Mouse (Mus musculus): ENCODE measurements around the gene Nat9. TPM values are rescaled to one million over a fixed set of nuclear protein-coding genes. Genes with fewer than 3 reads are reported as not detected.
A peak's percentile ranks its signal among the peaks of the same experiment; 100 is the strongest.

Gene Nat9
- polyA plus RNA-seq, 1 experiment from 2014 or later: 28.0 TPM

DNA sequence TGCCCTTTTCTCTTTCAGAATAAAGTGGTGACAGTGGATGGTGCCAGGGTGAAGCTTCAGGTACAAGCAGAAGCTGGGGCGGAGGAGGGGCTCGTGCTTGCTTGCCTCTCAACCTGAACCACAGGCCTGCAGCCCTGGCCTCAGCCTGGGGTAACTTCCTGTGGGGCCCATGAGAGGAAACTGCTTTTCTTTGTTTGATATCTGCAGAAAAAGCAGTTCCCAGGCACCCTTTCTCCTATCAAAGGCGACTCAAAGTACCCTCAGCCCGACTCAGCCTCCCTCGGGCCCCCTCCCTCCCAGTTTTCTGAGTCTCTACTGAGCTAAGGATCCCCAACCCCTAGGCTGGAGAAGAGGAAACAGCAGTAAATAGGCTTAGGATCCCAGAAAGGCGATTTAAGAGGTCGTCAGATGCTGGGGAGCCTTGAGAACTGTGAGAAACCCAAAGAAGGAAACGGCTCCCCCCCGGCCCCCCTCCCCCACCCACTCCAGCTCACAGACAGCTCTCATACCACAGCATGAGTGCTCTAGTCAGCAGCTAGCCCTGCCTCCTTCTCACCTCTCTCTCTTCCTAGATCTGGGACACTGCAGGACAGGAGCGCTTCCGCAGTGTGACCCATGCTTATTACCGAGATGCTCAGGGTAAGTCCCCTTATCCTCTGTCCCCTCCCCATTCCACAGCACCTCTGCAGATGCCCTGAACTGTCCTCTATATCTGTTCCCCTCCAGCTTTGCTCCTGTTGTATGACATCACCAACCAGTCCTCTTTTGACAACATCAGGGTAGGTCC is 29.5 kb downstream of the Nat9 start:
- no peak for TF ChIP-seq CTCF (IDR thresholded peaks at IDR 0.05)

GRCm38 (mm10) chr11:115155053-115155634 is 32.5 kb downstream of the Nat9 start:
- ChIA-PET POLR2A (interaction anchor here (1.4 kb wide), 1 partner anchor 74 kb away, joined by 3 read pairs; no protein-coding TSS in a partner anchor), CTCF (interaction anchor here (1.1 to 3.4 kb wide), 3 partner anchors 27 to 73 kb away, joined by 3 to 29 read pairs (median 3); no protein-coding TSS in a partner anchor)
- ATAC-seq: no peak
- DNase-seq (ENCODE audit: low read depth, low spot score): no peak
- no peak for TF ChIP-seq CTCF (IDR thresholded peaks at IDR 0.05)
- in situ Hi-C loops (cut with MboI; ENCODE audit: low pct_unique_long_range_greater_than_20kb): loop anchor here (5.0 kb wide), 1 partner anchor 73 kb away; no protein-coding TSS in a partner anchor
- H3K27me3 ChIP-seq: peaks cover 18% of the 10 kb centered on the region

More for the DNA sequence above, 29.5 kb downstream of the Nat9 start:
- DNase-seq (ENCODE audit: low read depth, low spot score) (no peak), ATAC-seq (no peak)
- CTCF ChIA-PET: interaction anchor here (0.9 kb wide), 1 partner anchor 24 kb away, joined by 3 read pairs; no protein-coding TSS in a partner anchor
- in situ Hi-C loops (cut with MboI; ENCODE audit: low pct_unique_long_range_greater_than_20kb): loop anchor here (5.0 kb wide), 1 partner anchor 76 kb away; no protein-coding TSS in a partner anchor
- POLR2A ChIA-PET: no interaction called here
- peaks cover 18% of the 10 kb centered on the region for H3K27me3 ChIP-seq

- in situ Hi-C loops (cut with MboI; ENCODE audit: low pct_unique_long_range_greater_than_20kb): no loop called here
- DNase-seq (ENCODE audit: low read depth, low spot score) (no peak), ATAC-seq (peak; percentile 46)
- H3K27me3 ChIP-seq: peaks cover 18% of the 10 kb centered on the region
- TF ChIP-seq CTCF (IDR thresholded peaks at IDR 0.05): peak; percentile 94
- POLR2A ChIA-PET: interaction anchor here (1.4 kb wide), 1 partner anchor 72 kb away, joined by 3 read pairs; no protein-coding TSS in a partner anchor
- CTCF ChIA-PET: interaction anchor here (0.8 to 3.4 kb wide), 7 partner anchors 9 to 77 kb away, joined by 3 to 29 read pairs (median 3); partner anchors contain the start of gene Rab37
Observed at GRCm38 (mm10) chr11:115153699-115154292, 33.9 kb downstream of the Nat9 start.

DNA sequence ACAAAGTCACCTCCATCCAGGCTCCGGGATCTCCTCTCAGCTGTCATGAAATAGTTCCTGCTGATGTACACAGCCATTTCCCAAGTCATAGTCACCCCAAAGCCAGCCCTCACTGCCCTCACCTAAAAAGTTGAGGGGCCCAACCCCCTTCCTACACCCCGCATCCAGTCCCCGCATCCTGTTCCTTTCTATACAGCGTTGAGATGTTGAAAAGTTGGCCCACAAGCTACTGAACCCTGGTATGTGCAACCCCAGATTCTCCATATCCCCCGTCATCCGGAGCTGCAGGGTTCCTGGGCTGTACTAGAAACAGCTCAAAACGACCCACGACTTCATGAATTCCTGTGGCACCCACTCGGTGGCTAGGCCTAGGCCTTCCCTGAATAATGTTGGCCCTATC is 34.6 kb downstream of the Nat9 start:
- CTCF ChIA-PET: interaction anchor here (0.8 to 3.4 kb wide), 7 partner anchors 9 to 76 kb away, joined by 3 to 29 read pairs (median 3); partner anchors contain the start of gene Rab37
- TF ChIP-seq CTCF (IDR thresholded peaks at IDR 0.05): no peak

DNA sequence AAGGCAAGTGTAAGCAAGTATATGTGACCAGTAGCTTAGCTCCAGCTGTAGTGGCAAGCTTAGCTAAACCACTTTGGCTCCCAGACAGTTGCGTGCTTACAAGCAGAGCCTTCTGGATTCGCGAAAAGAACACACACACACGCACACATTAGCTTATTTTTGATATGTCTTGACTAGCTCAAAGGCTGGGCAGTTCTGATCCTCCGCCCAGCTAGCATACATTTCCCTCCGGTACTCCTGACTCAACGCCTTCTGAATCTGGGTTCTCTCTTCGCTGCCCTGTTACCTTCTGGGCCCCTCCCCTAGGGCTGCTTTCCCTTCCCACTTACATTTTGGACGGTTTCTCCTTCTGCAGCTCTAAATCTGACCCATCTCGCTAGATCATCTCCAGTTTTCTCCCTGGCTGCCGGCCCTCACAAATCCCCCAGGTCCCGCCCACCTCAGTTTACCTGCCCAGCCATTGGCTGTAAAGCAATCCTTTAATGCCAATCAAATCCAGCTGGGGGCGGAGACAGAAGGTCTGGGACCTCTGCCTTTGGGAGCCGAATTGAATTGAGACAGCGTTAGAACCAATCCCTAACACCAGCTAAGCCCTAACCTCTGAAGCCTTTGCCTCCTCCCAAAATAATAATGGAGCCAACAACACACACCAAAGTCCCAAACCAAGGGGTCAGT is 35.8 kb downstream of the Nat9 start:
- CTCF ChIA-PET: interaction anchor here (1.7 kb wide), 1 partner anchor 60 kb away, joined by 3 read pairs; the partner anchor contains the start of gene Rab37
- no peak for TF ChIP-seq CTCF (IDR thresholded peaks at IDR 0.05)
- peaks cover 17% of the 10 kb centered on the region for H3K27me3 ChIP-seq
- in situ Hi-C loops (cut with MboI; ENCODE audit: low pct_unique_long_range_greater_than_20kb): no loop called here
- no peak for DNase-seq (ENCODE audit: low read depth, low spot score)
- ATAC-seq: no peak
- POLR2A ChIA-PET: no interaction called here

More for the DNA sequence above, 34.6 kb downstream of the Nat9 start:
- in situ Hi-C loops (cut with MboI; ENCODE audit: low pct_unique_long_range_greater_than_20kb): no loop called here
- ATAC-seq: no peak
- POLR2A ChIA-PET: no interaction called here
- peaks cover 18% of the 10 kb centered on the region for H3K27me3 ChIP-seq
- no peak for DNase-seq (ENCODE audit: low read depth, low spot score)

- ChIA-PET CTCF (interaction anchor here (1.7 kb wide), 1 partner anchor 59 kb away, joined by 3 read pairs; the partner anchor contains the start of gene Rab37), POLR2A (no interaction called here)
- peaks cover 13% of the 10 kb centered on the region for H3K27me3 ChIP-seq
- in situ Hi-C loops (cut with MboI; ENCODE audit: low pct_unique_long_range_greater_than_20kb): no loop called here
- no peak for ATAC-seq
- DNase-seq (ENCODE audit: low read depth, low spot score): no peak
- no peak for TF ChIP-seq CTCF (IDR thresholded peaks at IDR 0.05)
Observed at GRCm38 (mm10) chr11:115150741-115151254, 36.9 kb downstream of the Nat9 start.

DNA sequence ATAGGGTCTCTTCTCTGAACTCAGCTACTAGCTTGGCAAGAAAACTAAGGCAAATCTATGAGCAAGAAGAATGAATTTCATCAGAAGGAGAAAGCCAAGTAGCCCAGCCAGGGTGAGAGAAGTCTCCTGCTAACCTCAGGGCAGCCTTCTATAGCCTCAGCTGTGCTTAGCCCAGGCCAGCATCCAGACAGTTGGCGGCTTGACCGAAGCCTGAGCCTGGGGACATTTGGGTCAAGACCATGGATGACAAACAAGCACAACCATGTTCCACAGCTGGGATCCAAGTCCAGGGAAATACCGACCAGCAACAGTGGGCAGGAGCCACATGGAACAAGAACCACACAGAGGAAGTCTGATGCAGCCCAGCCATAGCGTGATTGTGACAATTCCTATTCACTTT is 39.8 kb downstream of the Nat9 start:
- CTCF ChIA-PET: no interaction called here
- in situ Hi-C loops (cut with MboI; ENCODE audit: low pct_unique_long_range_greater_than_20kb): no loop called here

GRCm38 (mm10) chr11:115141970-115142369 is 45.7 kb downstream of the Nat9 start:
- DNase-seq (ENCODE audit: low read depth, low spot score): no peak
- POLR2A ChIA-PET: no interaction called here
- no peak for TF ChIP-seq CTCF (IDR thresholded peaks at IDR 0.05)
- CTCF ChIA-PET: no interaction called here
- H3K27me3 ChIP-seq: peaks cover 4% of the 10 kb centered on the region
- ATAC-seq: no peak
- in situ Hi-C loops (cut with MboI; ENCODE audit: low pct_unique_long_range_greater_than_20kb): no loop called here

More for the DNA sequence above, 39.8 kb downstream of the Nat9 start:
- ATAC-seq: no peak
- no peaks in the 10 kb centered on the region for H3K27me3 ChIP-seq
- no peak for DNase-seq (ENCODE audit: low read depth, low spot score)
- no peak for TF ChIP-seq CTCF (IDR thresholded peaks at IDR 0.05)
- POLR2A ChIA-PET: no interaction called here

DNA sequence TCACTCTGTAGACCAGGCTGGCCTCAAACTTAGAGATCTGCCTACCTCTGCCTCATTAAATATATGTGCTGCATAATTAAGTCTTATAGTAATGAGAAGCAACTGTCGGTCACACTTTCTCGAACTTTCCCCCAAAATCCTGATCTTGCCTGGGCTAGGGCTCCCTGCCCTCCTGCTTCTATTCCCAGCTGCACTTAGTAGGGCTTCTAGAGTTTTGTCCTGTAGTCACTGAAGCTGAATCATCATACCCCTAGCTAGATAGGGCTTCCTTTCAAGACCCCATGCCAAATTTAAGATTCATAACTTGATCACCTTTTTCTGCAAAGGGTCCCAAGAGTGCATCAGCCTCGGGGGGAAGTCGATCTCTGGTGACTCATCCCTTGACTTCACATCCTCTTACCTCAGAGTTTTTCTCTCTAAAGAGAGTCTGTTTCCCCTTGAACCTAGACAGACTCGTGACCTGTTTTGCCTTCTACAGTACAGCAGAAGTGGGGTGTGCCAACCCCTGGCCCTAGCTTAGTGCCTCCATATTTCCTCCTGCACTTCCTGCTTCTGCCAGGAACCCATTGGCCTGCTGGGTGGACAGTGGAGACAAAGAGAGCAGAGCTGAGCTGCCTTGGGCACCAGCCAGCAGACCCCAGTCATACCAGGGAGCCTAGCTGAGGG is 48.9 kb downstream of the Nat9 start:
- in situ Hi-C loops (cut with MboI; ENCODE audit: low pct_unique_long_range_greater_than_20kb): no loop called here
- TF ChIP-seq CTCF (IDR thresholded peaks at IDR 0.05): no peak
- DNase-seq (ENCODE audit: low read depth, low spot score) (no peak), ATAC-seq (no peak)
- ChIA-PET CTCF (interaction anchor here (1.1 to 1.8 kb wide), 2 partner anchors 15 to 73 kb away, joined by 3 to 5 read pairs; no protein-coding TSS in a partner anchor), POLR2A (no interaction called here)
- H3K27me3 ChIP-seq: peaks cover 4% of the 10 kb centered on the region

Measured in Patski (cell line).